Mouse (Mus musculus) heart, adult 18-20 months (tissue): ENCODE results near the gene Serinc2. TPM values are rescaled to one million over a fixed set of nuclear protein-coding genes. Genes with fewer than 3 reads are reported as not detected.

Source experiments
- total RNA-seq, 2 experiments: library from RNA; stranded (reverse); gene quantifications; 2 replicates each; pipeline ENCODE4 v1.2.3; 2021

Serinc2 gene
- total RNA-seq, 2 experiments from 2014 or later = 2.0 to 2.2 TPM

Other genes starting within 250 kb of the Serinc2 start
- 1 to 10 TPM; 4.5 to 4.6 TPM for gene Col16a1, start 231.4 kb downstream of the Serinc2 start, total RNA-seq
- gene Pef1, start 176.6 kb downstream of the Serinc2 start, total RNA-seq = 10 to 100 TPM; 31.3 to 40.1 TPM
- not detected for gene Hcrtr1, start 139.8 kb downstream of the Serinc2 start, total RNA-seq
- 10 to 100 TPM; 55.7 to 66.1 TPM for gene Tinagl1, start 104.1 kb downstream of the Serinc2 start, total RNA-seq
- not detected for gene Gm853, start 56.8 kb downstream of the Serinc2 start, total RNA-seq
- gene Fabp3, start 29.4 kb upstream of the Serinc2 start, total RNA-seq = 1,000 to 10,000 TPM; 5,802 to 6,041 TPM
- not detected for gene Gm10570, start 29.5 kb upstream of the Serinc2 start, total RNA-seq
- 10 to 100 TPM; 22.4 to 26.3 TPM for gene Zcchc17, start 80.7 kb upstream of the Serinc2 start, total RNA-seq
- 10 to 100 TPM; 15.3 to 17.5 TPM for gene Snrnp40, start 80.9 kb upstream of the Serinc2 start, total RNA-seq